Mouse (Mus musculus) liver, embryonic 18 days (tissue): ENCODE results near the gene Ccdc30. TPM values are rescaled to one million over a fixed set of nuclear protein-coding genes. Genes with fewer than 3 reads are reported as not detected.

Experiments
- polyA plus RNA-seq: library from polyadenylated mRNA; depleted of rRNA; stranded (reverse); fragments of >200 nt; gene quantifications from 2 replicates; pipeline ENCODE4 v1.2.3, GENCODE M21; 2012; rRNA removed

Gene Ccdc30
- 1.3 and 1.6 TPM in 2 replicates for polyA plus RNA-seq

DNA sequence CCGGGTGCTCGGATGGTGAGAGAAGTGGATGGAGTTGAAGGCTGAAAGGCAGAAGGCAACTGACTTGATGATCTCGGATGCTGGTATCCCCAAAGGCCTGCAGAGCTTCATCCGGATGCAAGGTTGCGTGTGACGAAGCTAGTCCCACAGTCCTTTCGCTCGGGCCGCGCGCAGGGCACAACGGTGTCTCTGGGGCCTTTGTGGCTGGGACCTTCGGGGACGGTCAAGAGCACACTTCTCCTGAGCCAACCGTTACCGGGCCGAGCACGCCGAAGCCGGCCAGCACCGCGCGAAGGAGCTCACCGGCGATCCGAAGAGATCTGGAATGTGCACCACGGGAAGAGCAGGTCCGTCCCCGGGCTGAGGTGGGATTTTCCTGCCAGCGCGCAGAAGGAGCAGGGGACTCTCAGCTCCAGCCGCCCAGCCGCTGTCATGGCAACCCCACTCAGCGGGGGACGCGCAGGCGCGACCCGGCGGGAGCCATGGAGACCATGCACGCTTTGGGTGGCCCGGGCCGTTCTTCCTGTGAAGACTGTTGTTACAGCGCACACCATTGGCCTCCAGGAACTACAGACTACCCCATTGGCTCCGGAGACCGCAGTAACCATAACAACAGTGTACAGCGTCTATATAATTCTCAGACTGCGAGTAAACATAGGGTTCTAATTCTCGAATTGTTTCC, at the start of gene Ccdc30:
Gene Ccdc30 (minus strand): TSS at position 450 of the 682 bp plus-strand sequence.

GRCm38 (mm10) chr4:119422294-119422964, 7.1 kb upstream of the Ccdc30 start, which contains the start of the genes Ppcs and Zmynd12:
Ppcs (minus strand) TSS chr4:119422420.
Zmynd12 (plus strand) TSS chr4:119422814.

DNA sequence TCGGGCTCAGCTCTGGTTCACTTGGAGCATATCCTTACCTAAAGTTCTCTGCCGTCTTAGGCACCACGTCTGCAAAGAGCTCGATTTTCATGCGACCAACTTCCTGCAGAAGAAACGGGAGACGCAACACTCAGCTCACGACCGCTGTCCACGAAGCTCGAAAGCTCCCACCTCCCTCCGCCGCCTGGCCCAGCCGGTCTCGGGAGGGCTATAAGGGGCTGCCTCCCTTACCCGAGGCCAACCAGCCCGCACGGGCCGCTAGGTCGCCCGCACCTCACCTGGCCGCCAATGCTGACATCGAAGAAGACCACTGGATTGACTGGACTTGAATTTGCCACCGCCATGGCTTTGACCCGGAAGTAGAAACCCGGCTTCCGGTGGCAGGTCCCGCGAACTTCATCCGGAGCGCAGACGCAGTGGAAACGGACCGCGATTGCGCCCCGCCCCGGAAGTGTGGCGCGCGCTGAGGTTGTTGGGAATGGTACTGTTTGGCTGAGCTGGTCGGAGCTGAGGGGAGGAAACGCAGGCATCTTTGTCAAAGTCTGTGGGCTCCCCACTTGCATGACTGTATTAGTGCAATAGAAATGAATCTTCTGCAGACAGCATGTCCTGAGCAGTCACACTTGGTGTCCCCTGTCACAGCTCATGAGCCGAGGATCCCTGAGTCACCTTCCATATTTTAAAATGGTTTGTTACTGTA, 95.0 kb downstream of the Ccdc30 start, which contains the start of gene Ppih:
Gene Ppih (minus strand): TSS at position 416 of the 700 bp plus-strand sequence.

DNA sequence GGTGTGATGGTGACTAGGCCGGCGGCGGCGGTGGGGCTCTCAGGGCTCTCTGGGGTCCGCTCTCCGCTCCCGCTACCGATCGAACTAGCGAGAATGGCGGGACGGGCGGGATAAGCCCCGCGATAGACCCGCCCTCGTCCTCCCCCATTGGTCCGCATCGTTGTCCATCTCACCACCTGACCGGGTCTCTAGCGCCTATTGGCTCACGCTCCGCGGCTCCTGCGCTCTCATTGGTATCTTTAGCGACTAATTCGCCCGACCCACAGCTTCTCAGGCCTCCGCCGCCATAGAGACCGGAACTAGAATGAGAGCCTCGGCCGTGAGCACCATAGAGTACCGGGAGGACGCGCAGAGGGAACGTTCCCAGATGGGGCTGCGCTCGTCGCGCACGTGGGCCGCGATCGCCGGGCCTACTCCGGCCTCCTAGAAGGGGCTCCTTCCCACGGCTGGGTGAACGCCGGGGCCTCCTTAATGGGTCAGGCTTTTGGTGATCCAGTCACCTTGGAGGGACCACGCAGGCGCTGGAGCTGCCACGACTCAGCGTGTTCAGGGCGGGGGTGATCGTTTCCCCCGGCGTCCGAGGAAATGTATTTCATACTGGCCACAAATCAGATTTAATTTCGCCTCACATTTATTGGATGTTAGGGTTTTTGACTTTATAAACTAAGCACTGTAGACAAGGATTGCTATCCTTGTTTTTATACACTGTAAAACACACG, 120.7 kb downstream of the Ccdc30 start, which contains the start of gene Ybx1:
Gene Ybx1 (minus strand): TSS at position 190 of the 719 bp plus-strand sequence.

Other genes starting within 250 kb of the Ccdc30 start
- gene Zfp691, start 241.3 kb downstream of the Ccdc30 start, polyA plus RNA-seq, result 3.2 TPM in 2 replicates
- 77.6 and 84.3 TPM in 2 replicates for gene Ermap, start 225.5 kb downstream of the Ccdc30 start, polyA plus RNA-seq
- gene Svbp, start 220.2 kb downstream of the Ccdc30 start, polyA plus RNA-seq, result 27.3 and 28.9 TPM in 2 replicates
- gene Tmem269, start 197.3 kb downstream of the Ccdc30 start, polyA plus RNA-seq, result 0.02 and 0.03 TPM in 2 replicates
- gene AU022252, start 182.8 kb downstream of the Ccdc30 start, polyA plus RNA-seq, result 4.6 and 6.0 TPM in 2 replicates
- 17.8 and 19.8 TPM in 2 replicates for gene P3h1, start 182.6 kb downstream of the Ccdc30 start, polyA plus RNA-seq
- gene Cldn19, start 160.1 kb downstream of the Ccdc30 start, polyA plus RNA-seq, result under 0.01 TPM in 1 of 2 replicates, not detected in the other
- 149 and 172 TPM in 2 replicates for gene Ybx1, start 120.9 kb downstream of the Ccdc30 start, polyA plus RNA-seq
- 26.1 and 27.3 TPM in 2 replicates for gene Ppih, start 95.0 kb downstream of the Ccdc30 start, polyA plus RNA-seq
- gene Ppcs, start 6.9 kb upstream of the Ccdc30 start, polyA plus RNA-seq, result 12.4 and 13.9 TPM in 2 replicates
- 0.63 and 0.72 TPM in 2 replicates for gene Zmynd12, start 7.3 kb upstream of the Ccdc30 start, polyA plus RNA-seq
- 0.01 and 0.02 TPM in 2 replicates for gene Rimkla, start 77.1 kb upstream of the Ccdc30 start, polyA plus RNA-seq
- gene Foxj3, start 121.5 kb upstream of the Ccdc30 start, polyA plus RNA-seq, result 4.6 and 5.7 TPM in 2 replicates
- 3.5 and 5.4 TPM in 2 replicates for gene Frg2f1, start 124.0 kb upstream of the Ccdc30 start, polyA plus RNA-seq
- gene Guca2a, start 222.2 kb upstream of the Ccdc30 start, polyA plus RNA-seq, result 0.18 TPM in 1 of 2 replicates, not detected in the other
- 0.43 and 1.0 TPM in 2 replicates for gene Guca2b, start 243.4 kb upstream of the Ccdc30 start, polyA plus RNA-seq